Mouse (Mus musculus) common myeloid progenitor, adult 5-6 weeks (primary cell): ENCODE measurements at regions not wholly inside any gene's neighbourhood (a gene's known extent, or its start where the extent isn't known, plus 50 kb on each side); places are given as distances from the start of the nearest gene placed in this dataset.

Experiments used
- ATAC-seq: replicated peaks from 2 replicates; pipeline ENCODE4 v1.8.0; 2016; ENCODE audit warnings: low read depth, mild to moderate bottlenecking, moderate TSS enrichment, inconsistent platforms; ENCODE audit not compliant: poor library complexity, severe bottlenecking

GRCm38 (mm10) chr17:79798361-79798760 lies 83.5 kb upstream of the Cyp1b1 start:
- no peak for ATAC-seq

- no peak for ATAC-seq
Observed at GRCm38 (mm10) chr17:79790166-79790565, 75.3 kb upstream of the Cyp1b1 start.

- no peak for ATAC-seq
Observed at GRCm38 (mm10) chr17:79787201-79787600, 72.3 kb upstream of the Cyp1b1 start.

GRCm38 (mm10) chr17:79786691-79787090 lies 71.8 kb upstream of the Cyp1b1 start:
- peak; percentile 55 for ATAC-seq

- no peak for ATAC-seq
Observed at GRCm38 (mm10) chr17:79786270-79786669, 71.4 kb upstream of the Cyp1b1 start.

GRCm38 (mm10) chr17:79784256-79784870 lies 69.5 kb upstream of the Cyp1b1 start:
- ATAC-seq: no peak

- ATAC-seq: peak; percentile 48
Observed at GRCm38 (mm10) chr17:79781733-79782663, 67.1 kb upstream of the Cyp1b1 start.

GRCm38 (mm10) chr17:79781262-79781661 lies 66.4 kb upstream of the Cyp1b1 start:
- ATAC-seq: no peak

- no peak for ATAC-seq
Observed at GRCm38 (mm10) chr17:79777874-79778395, 63.1 kb upstream of the Cyp1b1 start.

- no peak for ATAC-seq
Observed at GRCm38 (mm10) chr17:79776177-79776576, 61.3 kb upstream of the Cyp1b1 start.

GRCm38 (mm10) chr17:79775216-79775615 lies 60.4 kb upstream of the Cyp1b1 start:
- ATAC-seq: no peak

- no peak for ATAC-seq
Observed at GRCm38 (mm10) chr17:79774291-79774690, 59.4 kb upstream of the Cyp1b1 start.

GRCm38 (mm10) chr17:79772219-79772618 lies 57.4 kb upstream of the Cyp1b1 start:
- ATAC-seq: no peak

GRCm38 (mm10) chr17:79771727-79772126 lies 56.9 kb upstream of the Cyp1b1 start:
- ATAC-seq: no peak

GRCm38 (mm10) chr17:79770911-79771310 lies 56.0 kb upstream of the Cyp1b1 start:
- no peak for ATAC-seq

GRCm38 (mm10) chr17:79769824-79770223 lies 55.0 kb upstream of the Cyp1b1 start:
- ATAC-seq: no peak

GRCm38 (mm10) chr17:79768080-79768479 lies 53.2 kb upstream of the Cyp1b1 start:
- ATAC-seq: no peak

GRCm38 (mm10) chr17:79765061-79765794 lies 50.4 kb upstream of the Cyp1b1 start:
- ATAC-seq: no peak
